Comparison of ENCODE assay signal across 8 mouse cellular contexts in the genomic region with DNA sequence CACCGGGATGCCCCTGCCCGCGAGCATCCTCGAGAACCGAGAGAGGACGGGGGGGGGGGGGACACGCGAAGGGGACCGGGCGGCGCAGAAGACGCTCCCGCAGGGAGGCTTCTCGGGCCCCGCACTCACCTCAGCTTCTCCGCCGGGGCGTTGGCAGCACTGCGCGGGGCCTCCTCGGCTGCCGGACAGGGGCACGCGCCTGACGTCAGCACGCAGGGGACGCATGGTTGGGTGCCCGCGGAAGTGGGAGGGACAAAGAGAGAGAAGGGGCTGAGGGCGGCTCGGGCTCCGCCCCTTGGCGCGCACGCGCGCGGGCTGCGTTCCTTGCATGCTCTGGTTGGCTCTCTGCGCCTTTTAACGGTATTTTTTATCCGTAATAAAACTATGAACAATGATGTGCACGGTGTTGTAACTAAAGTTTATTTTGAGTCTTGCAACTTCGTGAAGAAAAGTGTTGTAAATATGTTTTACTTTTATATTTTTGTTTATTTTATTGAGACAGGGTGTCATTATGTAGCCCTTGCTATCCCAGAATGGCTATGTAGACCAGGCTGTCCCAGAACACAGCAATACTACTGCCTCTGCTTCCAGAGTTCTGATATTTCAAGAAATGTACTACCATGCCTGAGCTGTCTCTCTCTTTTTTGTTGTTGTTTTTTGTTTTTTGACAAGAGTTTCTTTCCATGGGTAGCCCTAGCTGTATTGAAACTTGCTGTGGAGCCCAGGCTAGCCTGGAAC. TPM values are rescaled to one million over a fixed set of nuclear protein-coding genes. Genes with fewer than 3 reads are reported as not detected.
DNase-seq lines count a peak whose midpoint lies in the region; ATAC-seq and TF ChIP-seq lines count a peak whose summit lies in the region.

A gene (minus strand): TSS at position 204 of the 738 bp plus-strand sequence.

- H3K36me3 ChIP-seq in hindbrain, embryonic 10.5 days: no peaks in the 10 kb centered on the region
- H3K36me3 ChIP-seq in lung, postnatal 0 days (ENCODE audit: insufficient read depth, low read length): no peaks in the 10 kb centered on the region

- H3K4me2 ChIP-seq in lung, postnatal 0 days (replicated peaks; ENCODE audit: low read depth, low read length): peak within 1 kb of the TSS; percentile 56

- DNase-seq in MN1 (ENCODE audit: low spot score): peak; percentile 98
- peak; percentile 98 for DNase-seq in cerebellum, adult 9-10 months
- DNase-seq in hindbrain, embryonic 10.5 days (ENCODE audit: low spot score): peak; percentile 98
- peak; percentile 98 for DNase-seq in layer of hippocampus, adult 9-11 months
- DNase-seq in lung, postnatal 0 days (ENCODE audit: low spot score): peak; percentile 99
- DNase-seq in ovary, postnatal 14 days (ENCODE audit: low spot score): peak; percentile 99
- peak; percentile 99 for DNase-seq in thymus, postnatal 14 days

- H3K4me1 ChIP-seq in hindbrain, embryonic 10.5 days (replicated peaks): peaks cover 35% of the 10 kb centered on the region
- peaks cover 12% of the 10 kb centered on the region; the same call in 1 of the 2 replicates for H3K4me1 ChIP-seq in lung, postnatal 0 days (ENCODE audit: insufficient read depth, low read depth, low read length)

- ATAC-seq in frontal cortex, adult (ENCODE audit: low TSS enrichment): peak; percentile 99
- peak; percentile 98 for ATAC-seq in lung, postnatal 0 days

- WGBS in hindbrain, embryonic 10.5 days: under 1% methylated on average over 44 of the region's 44 CpGs
- WGBS in lung, postnatal 0 days: 0% methylated on average over 36 of the region's 44 CpGs

- no peak for TF ChIP-seq CTCF in lung, postnatal 0 days (IDR thresholded peaks at IDR 0.05)

- no peaks in the 10 kb centered on the region for H3K9me3 ChIP-seq in hindbrain, embryonic 10.5 days
- H3K9me3 ChIP-seq in lung, postnatal 0 days (ENCODE audit: low read length): no peaks in the 10 kb centered on the region

- peak within 1 kb of the TSS; percentile 100 for H3K9ac ChIP-seq in lung, postnatal 0 days (replicated peaks; ENCODE audit: low read depth)

- H3K27ac ChIP-seq in hindbrain, embryonic 10.5 days: peak within 1 kb of the TSS; percentile 100
- peak within 1 kb of the TSS; percentile 99 for H3K27ac ChIP-seq in lung, postnatal 0 days (ENCODE audit: low read length)

- H3K27me3 ChIP-seq in hindbrain, embryonic 10.5 days (ENCODE audit: insufficient read depth, poor library complexity, severe bottlenecking): no peaks in the 10 kb centered on the region
- H3K27me3 ChIP-seq in lung, postnatal 0 days (replicated peaks; ENCODE audit: insufficient read depth, low read length): no peaks in the 10 kb centered on the region

- peak within 1 kb of the TSS; percentile 96 for H3K4me3 ChIP-seq in hindbrain, embryonic 10.5 days
- peak within 1 kb of the TSS; percentile 99 for H3K4me3 ChIP-seq in lung, postnatal 0 days (ENCODE audit: low read depth, low read length)

- no peak for TF ChIP-seq EP300 in lung, postnatal 0 days (IDR thresholded peaks at IDR 0.05)

RNA-seq across cellular contexts. Expression of the gene that starts here (rescaled TPM):
- polyA plus RNA-seq in hindbrain, embryonic 10.5 days (2016; fragmentation: Nextera tagmentation; extraction: Ambion mirVana): 592 and 604 TPM in 2 replicates
- polyA plus RNA-seq in lung, postnatal 0 days (2015; fragmentation: Nextera tagmentation; extraction: Ambion mirVana): 545 and 582 TPM in 2 replicates

Comparison
In these comparisons a context has a peak if more than half of its experiments do, and no peak if none do; other contexts are left out.
1. Peak in every context shown above with its lines: DNase-seq, ATAC-seq, H3K4me3 ChIP-seq and H3K27ac ChIP-seq.